In the genomic region with DNA sequence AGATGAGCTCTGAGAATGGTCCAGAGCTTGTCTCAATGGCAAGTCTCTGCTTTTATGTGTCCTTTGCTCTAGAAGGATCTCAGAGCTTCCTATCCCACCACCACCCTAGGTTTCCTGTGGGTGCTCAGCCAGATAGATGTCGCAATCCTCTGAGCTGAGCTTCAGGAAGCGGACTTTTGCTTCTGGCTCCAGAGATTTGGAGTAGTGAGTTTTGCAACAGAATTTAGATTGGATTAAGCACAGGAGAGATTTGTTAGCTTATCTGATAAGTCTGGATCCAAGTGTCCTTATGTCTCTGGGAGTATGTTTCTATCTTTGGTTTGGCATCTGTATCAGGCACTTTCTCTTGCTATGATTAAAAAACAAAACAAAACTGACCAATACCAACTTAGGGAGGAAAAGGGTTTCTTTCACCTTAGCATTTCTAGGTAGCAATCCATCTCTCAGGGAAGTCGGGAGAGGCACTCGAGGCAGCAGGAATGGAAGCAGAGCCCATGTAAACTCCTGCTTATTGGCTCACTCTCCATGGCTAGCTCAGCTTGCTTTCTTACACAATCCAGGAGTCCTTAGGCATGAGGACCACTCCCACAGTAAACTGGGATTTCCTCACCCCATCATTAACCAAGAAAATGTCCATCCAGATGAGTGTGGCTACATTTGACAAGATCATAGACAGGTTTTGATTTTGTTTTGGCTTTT, we compare ENCODE assay signal across 11 mouse cellular contexts. TPM values are rescaled to one million over a fixed set of nuclear protein-coding genes. Genes with fewer than 3 reads are reported as not detected.
DNase-seq lines count a peak whose midpoint lies in the region; ATAC-seq and TF ChIP-seq lines count a peak whose summit lies in the region.
"Had no signal": no experiment of that assay in that cellular context is flagged by ENCODE, and none has a peak within 500 bp of the region (broad histone marks: within the 10 kb centered on the region; RNA-seq: fewer than 3 reads in every experiment).

No protein-coding gene starts in this region.

- no peaks in the 10 kb centered on the region for H3K9me3 ChIP-seq in heart, embryonic 12.5 days (replicated peaks)
- H3K9me3 ChIP-seq in hindbrain, embryonic 12.5 days (replicated peaks): no peaks in the 10 kb centered on the region

- peak overlapping the region; percentile 68 for H3K27ac ChIP-seq in heart, adult 2 months
- H3K27ac ChIP-seq in heart, embryonic 12.5 days (ENCODE audit: poor library complexity, severe bottlenecking): no peak overlapping the region
- H3K27ac ChIP-seq in macrophage: peak overlapping the region; percentile 55
- no peak overlapping the region for H3K27ac ChIP-seq in hindbrain, embryonic 12.5 days

- H3K4me2 ChIP-seq in heart, embryonic 12.5 days: no peak overlapping the region
- H3K4me2 ChIP-seq in hindbrain, embryonic 12.5 days (replicated peaks): no peak overlapping the region
- H3K4me2 ChIP-seq: lung, embryonic 14.5 days had no signal

- H3K4me1 ChIP-seq in heart, adult 2 months (ENCODE audit: control insufficient read depth, insufficient read depth, low read length): peaks cover 5% of the 10 kb centered on the region
- H3K4me1 ChIP-seq in heart, embryonic 12.5 days (replicated peaks): no peaks in the 10 kb centered on the region
- H3K4me1 ChIP-seq in hindbrain, embryonic 12.5 days: peaks cover 3% of the 10 kb centered on the region; the same call in 1 of the 2 replicates

- TF ChIP-seq POLR2A in heart, adult 2 months (IDR thresholded peaks at IDR 0.05; ENCODE audit: insufficient read depth, low read depth, low read length): no peak

- ATAC-seq in heart, embryonic 12.5 days (ENCODE audit: insufficient number of reproducible peaks, low FRiP score): no peak
- ATAC-seq in hindbrain, embryonic 12.5 days (ENCODE audit: low FRiP score): no peak

- DNase-seq in heart, adult 2 months: peak; percentile 55 to 72
- DNase-seq in adrenal gland, postnatal 36 days: peak; percentile 53 to 63
- DNase-seq in kidney, adult 9 months: peak; percentile 47
- no peak for DNase-seq in thymus, postnatal 25 days
- no peak for DNase-seq in cerebellum, postnatal 36 days
- DNase-seq: cerebellum, postnatal 14 days; lung, embryonic 14.5 days; right cerebral cortex, adult 18-20 months had no signal

- H3K79me2 ChIP-seq in heart, adult 2 months (replicated peaks; ENCODE audit: control insufficient read depth, insufficient read depth, low read length): no peaks in the 10 kb centered on the region
- peaks cover 6% of the 10 kb centered on the region; the same call in 1 of the 2 replicates for H3K79me2 ChIP-seq in macrophage (ENCODE audit: inconsistent target)

- WGBS in heart, adult 2 months: 34% methylated on average over 4 of the region's 4 CpGs
- WGBS in heart, embryonic 12.5 days: 71% methylated on average over 4 of the region's 4 CpGs
- 25% methylated on average over 4 of the region's 4 CpGs for WGBS in macrophage (ENCODE audit: missing documents)
- WGBS in hindbrain, embryonic 12.5 days: 85% methylated on average over 4 of the region's 4 CpGs

- TF ChIP-seq CTCF in heart, adult 2 months (IDR thresholded peaks at IDR 0.05): no peak

- no peaks in the 10 kb centered on the region for H3K27me3 ChIP-seq in heart, adult 2 months (ENCODE audit: control insufficient read depth, insufficient read depth, low read length)
- H3K27me3 ChIP-seq in heart, embryonic 12.5 days (replicated peaks): no peaks in the 10 kb centered on the region
- H3K27me3 ChIP-seq in hindbrain, embryonic 12.5 days: no peaks in the 10 kb centered on the region

- intact Hi-C loops in heart, adult 2 months (cut with DNase I): no loop called here

- H3K4me3 ChIP-seq in heart, adult 2 months: no peak overlapping the region
- no peak overlapping the region for H3K4me3 ChIP-seq in heart, embryonic 12.5 days
- no peak overlapping the region for H3K4me3 ChIP-seq in macrophage (ENCODE audit: inconsistent target)
- H3K4me3 ChIP-seq in hindbrain, embryonic 12.5 days: no peak overlapping the region

- H3K36me3 ChIP-seq in heart, adult 2 months (ENCODE audit: control insufficient read depth, insufficient read depth, low read length): peaks cover 2% of the 10 kb centered on the region
- H3K36me3 ChIP-seq in heart, embryonic 12.5 days: no peaks in the 10 kb centered on the region
- H3K36me3 ChIP-seq in macrophage (ENCODE audit: inconsistent target): no peaks in the 10 kb centered on the region
- no peaks in the 10 kb centered on the region for H3K36me3 ChIP-seq in hindbrain, embryonic 12.5 days

- H3K9ac ChIP-seq in heart, adult 2 months (ENCODE audit: low read depth, low read length): no peak overlapping the region
- no peak overlapping the region for H3K9ac ChIP-seq in heart, embryonic 12.5 days
- H3K9ac ChIP-seq in hindbrain, embryonic 12.5 days: no peak overlapping the region
- H3K9ac ChIP-seq: lung, embryonic 14.5 days had no signal

- TF ChIP-seq EP300 in heart, adult 2 months (IDR thresholded peaks at IDR 0.05; ENCODE audit: insufficient read depth, low read depth, low read length): peak; percentile 62; the same call in 1 of the 2 replicates

RNA-seq across cellular contexts. Expression of gene Sptlc2, which starts 5.4 kb away (rescaled TPM):
- 10 to 100 TPM; 21.1 to 23.1 TPM for total RNA-seq in heart, adult 2 months (2021)
- polyA plus RNA-seq in heart, adult 2 months (2012; rRNA removed): 5.0 and 9.8 TPM in 2 replicates
- polyA plus RNA-seq in heart, embryonic 12.5 days (2016; fragmentation: Nextera tagmentation; extraction: Ambion mirVana): 73.3 and 76.4 TPM in 2 replicates
- total RNA-seq in adrenal gland, postnatal 36 days (2021): 100 to 1,000 TPM; 190 to 286 TPM
- total RNA-seq in macrophage (2018; cell fraction: chromatin; rRNA removed): 1,000 to 10,000 TPM in 1 of 26 experiments, 100 to 1,000 TPM in 25; 152 to 1,061 (median 268) TPM
- 100 to 1,000 TPM in 23 of 26 experiments, 10 to 100 TPM in 3; 89.4 to 239 (median 117) TPM for total RNA-seq in macrophage (2018; cell fraction: cytosol; rRNA removed)
- total RNA-seq in macrophage (2018; cell fraction: nucleus; rRNA removed): 100 to 1,000 TPM; 137 to 891 (median 252) TPM
- polyA plus RNA-seq in macrophage (2018): 96.4 to 117 TPM (median 96.5 TPM) in 3 replicates
- polyA plus RNA-seq in hindbrain, embryonic 12.5 days (2016; fragmentation: Nextera tagmentation; extraction: Ambion mirVana): 72.2 and 77.7 TPM in 2 replicates

RNA-seq across cellular contexts. Expression of gene Slirp, which starts 50.1 kb away (rescaled TPM):
- total RNA-seq in heart, adult 2 months (2021): 100 to 1,000 TPM; 169 to 173 TPM
- 32.1 and 49.0 TPM in 2 replicates for polyA plus RNA-seq in heart, adult 2 months (2012; rRNA removed)
- 249 and 268 TPM in 2 replicates for polyA plus RNA-seq in heart, embryonic 12.5 days (2016; fragmentation: Nextera tagmentation; extraction: Ambion mirVana)
- total RNA-seq in adrenal gland, postnatal 36 days (2021): 100 to 1,000 TPM; 155 to 160 TPM
- total RNA-seq in macrophage (2018; cell fraction: chromatin; rRNA removed): 10 to 100 TPM in 16 of 26 experiments, 1 to 10 TPM in 9, under 1 TPM in 1; 0.41 to 29.6 (median 13.5) TPM
- 100 to 1,000 TPM in 18 of 26 experiments, 10 to 100 TPM in 8; 76.0 to 181 (median 114) TPM for total RNA-seq in macrophage (2018; cell fraction: cytosol; rRNA removed)
- 10 to 100 TPM in 22 of 26 experiments, 1 to 10 TPM in 4; 4.1 to 53.5 (median 24.6) TPM for total RNA-seq in macrophage (2018; cell fraction: nucleus; rRNA removed)
- polyA plus RNA-seq in macrophage (2018): 44.6 to 126 TPM (median 109 TPM) in 3 replicates
- polyA plus RNA-seq in hindbrain, embryonic 12.5 days (2016; fragmentation: Nextera tagmentation; extraction: Ambion mirVana): 241 and 269 TPM in 2 replicates

RNA-seq across cellular contexts. Expression of gene Alkbh1, which starts 50.2 kb away (rescaled TPM):
- total RNA-seq in heart, adult 2 months (2021): 10 to 100 TPM in 1 of 2 experiments, 1 to 10 TPM in 1; 9.6 to 11.5 TPM
- 7.6 and 11.9 TPM in 2 replicates for polyA plus RNA-seq in heart, adult 2 months (2012; rRNA removed)
- 36.6 and 40.0 TPM in 2 replicates for polyA plus RNA-seq in heart, embryonic 12.5 days (2016; fragmentation: Nextera tagmentation; extraction: Ambion mirVana)
- total RNA-seq in adrenal gland, postnatal 36 days (2021): 10 to 100 TPM; 21.5 to 24.2 TPM
- 100 to 1,000 TPM in 9 of 26 experiments, 10 to 100 TPM in 17; 36.5 to 159 (median 91.1) TPM for total RNA-seq in macrophage (2018; cell fraction: chromatin; rRNA removed)
- 10 to 100 TPM in 6 of 26 experiments, 1 to 10 TPM in 20; 3.1 to 14.5 (median 7.6) TPM for total RNA-seq in macrophage (2018; cell fraction: cytosol; rRNA removed)
- 100 to 1,000 TPM in 6 of 26 experiments, 10 to 100 TPM in 20; 36.8 to 138 (median 61.9) TPM for total RNA-seq in macrophage (2018; cell fraction: nucleus; rRNA removed)
- polyA plus RNA-seq in macrophage (2018): 10.6 to 11.2 TPM (median 10.8 TPM) in 3 replicates
- polyA plus RNA-seq in hindbrain, embryonic 12.5 days (2016; fragmentation: Nextera tagmentation; extraction: Ambion mirVana): 48.1 and 53.9 TPM in 2 replicates

Comparison
In these comparisons a context has a peak if more than half of its experiments do, and no peak if none do; other contexts are left out.
1. H3K27ac ChIP-seq: peak in heart, adult 2 months (single experiment) and macrophage (single experiment); none in heart, embryonic 12.5 days (single experiment) and hindbrain, embryonic 12.5 days (single experiment).
2. DNase-seq: peak in heart, adult 2 months (2 of 2), adrenal gland, postnatal 36 days (2 of 2) and kidney, adult 9 months (single experiment); none in thymus, postnatal 25 days (single experiment) and cerebellum, postnatal 36 days (0 of 2).